Mouse (Mus musculus) liver, embryonic 11.5 days (tissue): Measurements from ENCODE around the gene B3gnt4. TPM values are rescaled to one million over a fixed set of nuclear protein-coding genes. Genes with fewer than 3 reads are reported as not detected.

Source experiments
- ATAC-seq: fragments of 200-750 bp; cut with Nextera tagmentation; replicated peaks from 2 replicates; pipeline ENCODE4 v1.8.0; 2017; ENCODE audit warnings: moderate number of reproducible peaks, mild to moderate bottlenecking, moderate TSS enrichment, moderate library complexity; ENCODE audit not compliant: low FRiP score
- DNase-seq: peaks from one replicate; pipeline ENCODE4 v3.0.0-alpha.2; 2017; ENCODE audit warnings: low spot score
- H3K27ac ChIP-seq: fragments of 300-500 bp; sonication (generic); 2 replicates; pipeline ENCODE4 v1.5.1; 2014; ENCODE audit warnings: mild to moderate bottlenecking, low read depth, low read length, control low read depth
- H3K27me3 ChIP-seq: fragments of 300-500 bp; sonication (generic); replicated peaks from 2 replicates; pipeline ENCODE4 v1.6.1; 2014; ENCODE audit warnings: low read length, mixed read lengths; ENCODE audit not compliant: control insufficient read depth, insufficient read depth
- H3K36me3 ChIP-seq: fragments of 300-500 bp; sonication (generic); 2 replicates; pipeline ENCODE4 v1.6.1; 2014; ENCODE audit warnings: mild to moderate bottlenecking, low read length, moderate library complexity, mixed read lengths; ENCODE audit not compliant: control insufficient read depth, insufficient read depth
- H3K4me1 ChIP-seq: fragments of 300-500 bp; sonication (generic); replicated peaks from 2 replicates; pipeline ENCODE4 v1.6.1; 2014; ENCODE audit warnings: low read length, mixed read lengths; ENCODE audit not compliant: control insufficient read depth, insufficient read depth
- H3K4me2 ChIP-seq: fragments of 300-500 bp; sonication (generic); 2 replicates; pipeline ENCODE4 v1.6.1; 2014; ENCODE audit warnings: mild to moderate bottlenecking, control low read depth, moderate library complexity
- H3K4me3 ChIP-seq: fragments of 300-500 bp; sonication (generic); 2 replicates; pipeline ENCODE4 v1.5.1; 2014; ENCODE audit warnings: low read depth, low read length, control low read depth
- H3K9ac ChIP-seq: fragments of 300-500 bp; sonication (generic); 2 replicates; pipeline ENCODE4 v1.6.1; 2014; ENCODE audit warnings: low read depth, low read length, control low read depth
- H3K9me3 ChIP-seq: fragments of 300-500 bp; sonication (generic); 2 replicates; pipeline ENCODE4 v1.6.1; 2016; ENCODE audit warnings: low read length, inconsistent platforms, mixed read lengths; ENCODE audit not compliant: control insufficient read depth
- WGBS: fragments of 180-500 bp; shearing (Covaris S2); extraction: QIAGEN DNeasy Blood & Tissue Kit; methylation state at CpG from one replicate; pipeline ENCODE4 v1.1.7; 2014; 5-methylcytosine and 5-hydroxymethylcytosine counted together
- polyA plus RNA-seq: library from polyadenylated mRNA; unstranded; fragments of >200 nt; fragmentation: Nextera tagmentation; extraction: Ambion mirVana; gene quantifications from 2 replicates; pipeline ENCODE4 v1.2.1, GENCODE M21; 2014

Gene B3gnt4
- polyA plus RNA-seq: 0.23 and 0.34 TPM in 2 replicates

DNA sequence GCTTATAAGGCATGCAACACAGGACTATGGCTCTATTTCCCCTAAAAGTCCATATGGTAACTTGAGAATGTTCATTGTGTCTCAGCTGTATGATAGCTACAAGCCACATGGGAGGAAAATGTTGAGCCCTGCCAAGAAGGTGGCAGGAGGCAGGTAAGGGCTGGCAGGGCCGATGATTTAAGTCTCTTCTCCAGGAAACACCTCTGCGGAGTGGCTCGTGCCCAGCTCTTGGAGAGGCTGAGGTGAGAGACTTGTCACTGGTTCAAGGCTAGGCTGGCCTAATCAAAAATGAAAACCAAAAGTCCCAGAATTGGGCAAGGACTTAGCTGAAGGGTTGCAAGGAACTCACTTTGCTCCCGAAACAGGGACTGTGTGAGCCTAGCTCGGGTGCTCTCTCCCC, at the start of gene B3gnt4:
Gene B3gnt4, plus strand, starts transcription at position 301 of the 400 bp plus-strand sequence.
- Histone ChIP-seq H3K27ac (no peak within 1 kb of the TSS), H3K9me3 (no peaks in the 10 kb centered on the region), H3K27me3 (peaks cover 27% of the 10 kb centered on the region), H3K4me2 (no peak within 1 kb of the TSS), H3K9ac (no peak within 1 kb of the TSS), H3K4me1 (peaks cover 10% of the 10 kb centered on the region), H3K4me3 (no peak within 1 kb of the TSS), H3K36me3 (peaks cover 3% of the 10 kb centered on the region; the same call in 1 of the 2 replicates)
- 86% methylated on average over 5 of the region's 5 CpGs for WGBS
- ATAC-seq (no peak), DNase-seq (no peak)

DNA sequence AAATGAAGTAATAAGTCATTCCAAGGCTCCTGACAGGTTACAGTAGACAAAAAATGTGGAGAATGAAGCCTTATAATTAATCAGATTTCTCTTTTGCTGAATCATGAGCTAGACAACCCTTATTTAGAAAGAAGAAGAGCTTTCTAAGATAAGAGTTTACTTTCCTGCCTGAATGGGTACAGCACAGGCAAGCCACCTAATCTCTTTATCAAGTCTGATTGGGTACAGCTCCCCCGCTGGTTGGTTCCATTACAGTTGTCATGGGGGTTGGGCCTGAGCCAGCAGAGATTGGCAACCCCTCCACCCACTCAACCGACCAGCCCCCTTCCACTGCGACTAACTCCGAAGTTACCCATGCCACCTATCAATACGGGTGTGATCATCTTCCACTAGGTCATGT, 48.8 kb upstream of the B3gnt4 start:
- no peak for DNase-seq
- Histone ChIP-seq H3K36me3 (no peaks in the 10 kb centered on the region), H3K27me3 (no peaks in the 10 kb centered on the region), H3K9ac (no peak overlapping the region), H3K27ac (no peak overlapping the region), H3K4me2 (no peak overlapping the region), H3K4me1 (no peaks in the 10 kb centered on the region), H3K9me3 (no peaks in the 10 kb centered on the region), H3K4me3 (no peak overlapping the region)
- 41% methylated on average over 5 of the region's 5 CpGs for WGBS
- ATAC-seq: no peak

DNA sequence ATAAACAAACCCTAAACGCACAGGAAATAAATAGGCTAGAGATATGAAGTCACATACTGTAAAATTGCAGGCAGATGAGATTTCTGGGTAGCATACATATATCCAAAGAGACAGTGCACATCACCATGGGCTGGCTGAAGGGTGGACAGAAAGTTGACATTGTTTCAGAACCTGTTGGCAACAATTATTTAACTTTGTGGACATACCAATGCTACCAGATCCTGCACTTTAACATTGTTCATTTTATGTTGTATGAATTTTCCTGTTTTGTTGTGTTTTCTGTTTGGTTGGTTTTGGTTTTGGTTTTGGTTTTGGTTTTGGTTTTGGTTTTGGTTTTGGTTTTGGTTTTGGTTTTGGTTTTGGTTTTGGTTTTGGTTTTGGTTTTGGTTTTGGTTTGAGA, 45.6 kb upstream of the B3gnt4 start:
- WGBS: 90% methylated on average over 1 of the region's 1 CpGs
- no peaks in the 10 kb centered on the region for H3K27me3 ChIP-seq
- H3K4me1 ChIP-seq: no peaks in the 10 kb centered on the region
- no peaks in the 10 kb centered on the region for H3K36me3 ChIP-seq
- no peak for ATAC-seq
- no peak overlapping the region for H3K9ac ChIP-seq
- no peak overlapping the region for H3K4me2 ChIP-seq
- H3K27ac ChIP-seq: no peak overlapping the region
- no peak overlapping the region for H3K4me3 ChIP-seq
- DNase-seq: no peak
- no peaks in the 10 kb centered on the region for H3K9me3 ChIP-seq

DNA sequence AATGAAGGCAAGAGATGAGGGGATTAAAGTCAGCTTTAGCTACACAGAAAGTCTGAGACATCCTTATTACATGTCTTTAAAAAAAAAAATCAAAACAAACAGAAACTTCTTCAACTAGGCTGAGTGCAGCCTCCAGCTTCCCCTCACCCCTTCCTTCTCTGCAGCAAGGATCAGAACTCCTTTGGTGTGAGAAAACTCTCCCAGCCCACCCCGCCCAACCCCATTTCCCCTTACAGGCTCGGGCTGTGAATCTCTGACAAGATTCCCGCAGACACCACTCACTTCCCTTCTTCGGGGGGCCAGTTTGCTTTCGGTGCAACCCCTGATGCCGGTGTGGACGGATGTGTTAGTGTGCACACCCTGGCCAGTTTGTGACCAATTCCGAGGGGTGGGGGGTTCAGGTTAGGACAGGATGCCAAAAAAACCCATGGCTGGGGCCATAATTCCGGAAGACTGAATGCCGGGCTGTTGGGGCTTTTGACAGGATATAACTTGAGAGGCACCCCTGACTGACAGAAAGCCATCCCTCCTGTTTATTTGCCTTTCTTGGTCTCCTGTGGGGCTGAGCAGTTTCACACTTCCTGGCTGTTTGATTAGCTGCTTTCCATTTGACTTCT, 39.4 kb upstream of the B3gnt4 start:
- DNase-seq: no peak
- Histone ChIP-seq H3K27ac (no peak overlapping the region), H3K4me3 (peak overlapping the region; percentile 22; the same call in 1 of the 2 replicates), H3K4me2 (peak overlapping the region; percentile 40), H3K4me1 (no peaks in the 10 kb centered on the region), H3K9me3 (no peaks in the 10 kb centered on the region), H3K27me3 (no peaks in the 10 kb centered on the region), H3K9ac (0 out of 2 replicates have a peak overlapping the region, but pooled peaks have one; percentile 12), H3K36me3 (no peaks in the 10 kb centered on the region)
- WGBS: 5% methylated on average over 10 of the region's 10 CpGs
- no peak for ATAC-seq

DNA sequence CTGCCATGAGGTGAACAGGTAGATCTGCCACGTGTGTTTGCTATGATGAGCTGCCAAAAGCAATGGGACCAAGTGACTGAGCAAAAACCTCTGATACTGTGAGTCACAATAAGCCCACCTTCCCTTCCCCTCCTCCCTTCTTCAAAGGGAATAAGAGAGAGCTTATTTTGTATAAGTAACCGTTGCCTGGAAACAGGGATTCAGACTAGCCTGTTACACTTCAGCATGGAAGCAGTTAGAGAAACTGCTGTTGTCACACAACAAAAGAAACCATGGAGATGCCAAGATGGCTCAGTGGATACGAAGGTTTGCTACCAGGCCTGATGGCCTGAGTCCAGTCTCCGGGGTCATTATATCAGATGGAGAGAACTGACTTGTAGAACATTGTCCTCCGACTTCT, 36.4 kb upstream of the B3gnt4 start:
- DNase-seq (no peak), ATAC-seq (no peak)
- H3K4me3 ChIP-seq: no peak overlapping the region
- no peaks in the 10 kb centered on the region for H3K27me3 ChIP-seq
- no peak overlapping the region for H3K27ac ChIP-seq
- no peaks in the 10 kb centered on the region for H3K36me3 ChIP-seq
- 85% methylated on average over 5 of the region's 5 CpGs for WGBS
- no peaks in the 10 kb centered on the region for H3K9me3 ChIP-seq
- H3K4me1 ChIP-seq: no peaks in the 10 kb centered on the region
- H3K9ac ChIP-seq: no peak overlapping the region
- H3K4me2 ChIP-seq: no peak overlapping the region

DNA sequence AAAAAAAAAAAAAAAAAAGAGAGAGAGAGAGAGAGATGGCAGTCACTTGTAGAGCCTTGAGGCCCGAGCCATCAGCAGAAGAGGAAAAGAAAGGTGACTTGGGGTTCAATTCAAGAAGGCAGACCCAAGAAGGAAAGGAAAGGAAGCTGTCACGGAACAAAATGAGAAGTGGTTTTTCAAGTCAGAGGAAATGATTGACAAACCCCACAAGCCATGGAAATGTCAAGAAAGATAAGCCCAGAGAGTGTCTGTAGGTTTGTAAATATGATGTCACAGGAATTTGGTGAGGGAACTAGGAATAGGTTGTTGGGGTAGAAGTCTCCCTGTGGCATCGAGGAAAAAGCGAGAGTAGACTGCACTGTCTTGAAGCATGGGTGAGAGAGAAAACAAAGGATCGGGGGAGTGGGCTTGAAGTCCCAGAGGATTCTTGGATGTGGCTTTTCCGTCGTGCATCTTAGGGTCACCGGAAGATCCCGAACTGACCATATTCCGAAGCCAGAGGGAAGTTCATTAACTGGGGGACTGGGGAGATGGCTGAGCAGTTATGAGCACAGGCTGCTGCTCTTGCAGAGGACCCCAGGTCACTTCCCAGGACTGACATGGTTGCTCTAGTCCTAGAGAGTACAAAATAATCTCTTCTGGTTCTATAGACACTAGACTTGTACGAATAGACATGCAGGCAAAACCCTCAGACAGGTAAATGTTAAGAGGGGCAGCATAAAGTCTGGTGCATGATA, 22.4 kb upstream of the B3gnt4 start:
- Histone ChIP-seq H3K4me3 (no peak overlapping the region), H3K27me3 (peaks cover 6% of the 10 kb centered on the region; the same call in 1 of the 2 replicates), H3K9me3 (no peaks in the 10 kb centered on the region), H3K36me3 (no peaks in the 10 kb centered on the region), H3K4me2 (no peak overlapping the region), H3K27ac (no peak overlapping the region), H3K9ac (no peak overlapping the region), H3K4me1 (peaks cover 4% of the 10 kb centered on the region; the same call in 1 of the 2 replicates)
- DNase-seq: no peak
- WGBS: 60% methylated on average over 11 of the region's 11 CpGs
- no peak for ATAC-seq

DNA sequence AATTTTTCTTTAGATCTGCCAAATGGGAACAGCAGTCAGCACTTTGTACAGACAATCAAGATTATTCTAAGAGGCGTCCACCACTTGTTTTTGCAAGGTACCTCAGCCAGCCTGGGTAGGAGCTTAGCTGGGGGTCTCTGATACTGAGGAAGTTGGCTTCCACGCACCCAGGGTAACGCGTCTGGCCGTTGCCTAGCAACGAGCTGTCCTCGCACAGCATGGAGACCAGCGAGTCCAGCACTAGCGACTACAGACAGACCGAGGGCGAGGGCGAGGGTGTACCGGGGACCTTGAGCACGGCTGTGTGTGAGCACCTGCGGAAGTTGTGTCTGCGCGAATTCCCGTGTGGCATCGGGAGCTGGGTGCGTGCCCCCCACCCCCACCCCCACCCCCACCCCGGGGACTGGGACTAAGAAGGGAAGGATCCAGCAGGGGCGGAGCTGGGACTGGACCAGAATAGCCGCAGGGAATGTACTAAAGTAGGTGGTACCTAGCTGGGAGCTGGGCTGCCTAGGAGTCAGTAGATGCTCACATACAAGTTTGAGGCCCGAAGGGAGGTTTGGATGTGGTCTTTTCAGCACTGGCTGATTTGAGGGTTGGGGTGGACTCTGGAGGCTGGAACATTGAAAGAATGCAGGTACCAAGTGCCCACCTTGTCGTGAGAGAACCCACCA, 21.0 kb upstream of the B3gnt4 start, which contains the start of the genes Lrrc43 and Il31:
Gene Lrrc43, plus strand, starts transcription at position 194 of the 674 bp plus-strand sequence.
Gene Il31, minus strand, starts transcription at position 378 of the 674 bp plus-strand sequence.
- DNase-seq (no peak), ATAC-seq (no peak)
- H3K4me3 ChIP-seq: no peak within 1 kb of the TSS
- no peak within 1 kb of the TSS for H3K27ac ChIP-seq
- peaks cover 6% of the 10 kb centered on the region; the same call in 1 of the 2 replicates for H3K27me3 ChIP-seq
- WGBS: 11% methylated on average over 25 of the region's 25 CpGs
- no peak within 1 kb of the TSS for H3K9ac ChIP-seq
- H3K36me3 ChIP-seq: no peaks in the 10 kb centered on the region
- H3K4me2 ChIP-seq: peak within 1 kb of the TSS; percentile 51
- no peaks in the 10 kb centered on the region for H3K9me3 ChIP-seq
- H3K4me1 ChIP-seq: peaks cover 4% of the 10 kb centered on the region; the same call in 1 of the 2 replicates

DNA sequence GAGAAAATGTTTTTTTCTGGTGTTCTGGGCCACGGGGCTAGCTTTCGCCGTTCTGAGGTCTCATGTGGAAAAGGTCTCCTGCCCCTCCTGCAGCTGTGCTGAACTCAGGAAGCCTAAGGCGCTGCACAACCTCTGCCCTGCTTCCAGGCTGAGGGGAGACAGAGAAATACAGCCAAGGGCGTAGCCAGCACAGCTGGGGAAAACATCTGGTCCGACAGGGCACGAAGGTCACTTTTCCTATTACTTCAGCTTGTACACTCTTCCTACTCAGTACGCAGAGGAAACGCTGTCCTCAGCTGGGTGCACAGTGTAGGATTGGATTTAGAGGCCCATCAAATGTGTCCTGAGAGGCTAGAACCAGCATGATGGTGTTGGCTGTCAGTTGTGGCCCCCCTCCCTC, 20.3 kb upstream of the B3gnt4 start:
- Histone ChIP-seq H3K4me2 (no peak overlapping the region), H3K36me3 (no peaks in the 10 kb centered on the region), H3K27me3 (peaks cover 6% of the 10 kb centered on the region; the same call in 1 of the 2 replicates), H3K9me3 (no peaks in the 10 kb centered on the region), H3K4me3 (no peak overlapping the region), H3K27ac (no peak overlapping the region), H3K4me1 (peaks cover 4% of the 10 kb centered on the region; the same call in 1 of the 2 replicates), H3K9ac (no peak overlapping the region)
- DNase-seq: no peak
- no peak for ATAC-seq
- 62% methylated on average over 9 of the region's 9 CpGs for WGBS
